Mouse (Mus musculus) stomach, embryonic 15.5 days (tissue): ENCODE results near the gene Numbl. TPM values are rescaled to one million over a fixed set of nuclear protein-coding genes. Genes with fewer than 3 reads are reported as not detected.

Source experiments
- ATAC-seq: fragments of 200-750 bp; cut with Nextera tagmentation; 2 replicates; pipeline ENCODE4 v1.8.0; 2017; ENCODE audit warnings: low read depth, moderate number of reproducible peaks, moderate TSS enrichment; ENCODE audit not compliant: insufficient read depth, low FRiP score
- H3K27ac ChIP-seq: fragments of 300-500 bp; sonication (generic); 2 replicates; pipeline ENCODE4 v1.5.1; 2015; ENCODE audit warnings: mild to moderate bottlenecking, inconsistent platforms
- H3K27me3 ChIP-seq: fragments of 300-500 bp; sonication (generic); replicated peaks from 2 replicates; pipeline ENCODE4 v1.6.1; 2015; ENCODE audit warnings: inconsistent platforms
- H3K36me3 ChIP-seq: fragments of 300-500 bp; sonication (generic); 2 replicates; pipeline ENCODE4 v1.6.1; 2015; ENCODE audit warnings: inconsistent platforms
- H3K4me1 ChIP-seq: fragments of 300-500 bp; sonication (generic); 2 replicates; pipeline ENCODE4 v1.6.1; 2015; ENCODE audit warnings: inconsistent platforms
- H3K4me2 ChIP-seq: fragments of 300-500 bp; sonication (generic); 2 replicates; pipeline ENCODE4 v1.6.1; 2015; ENCODE audit warnings: mild to moderate bottlenecking, inconsistent platforms
- H3K4me3 ChIP-seq: fragments of 300-500 bp; sonication (generic); replicated peaks from 2 replicates; pipeline ENCODE4 v1.5.1; 2015; ENCODE audit warnings: inconsistent platforms
- H3K9ac ChIP-seq: fragments of 300-500 bp; sonication (generic); 2 replicates; pipeline ENCODE4 v1.6.1; 2015; ENCODE audit warnings: inconsistent platforms
- H3K9me3 ChIP-seq: fragments of 300-500 bp; sonication (generic); 2 replicates; pipeline ENCODE4 v1.6.1; 2016; ENCODE audit warnings: inconsistent platforms
- WGBS: fragments of 180-500 bp; shearing (Covaris S2); methylation state at CpG from one replicate; pipeline ENCODE4 v1.1.7; 2015; 5-methylcytosine and 5-hydroxymethylcytosine counted together
- polyA plus RNA-seq: library from polyadenylated mRNA; unstranded; fragments of >200 nt; fragmentation: Nextera tagmentation; extraction: Ambion mirVana; gene quantifications from 2 replicates; pipeline ENCODE4 v1.2.1, GENCODE M21; 2015

Gene Numbl
- polyA plus RNA-seq, 1 experiment from 2014 or later = 23.4 TPM

DNA sequence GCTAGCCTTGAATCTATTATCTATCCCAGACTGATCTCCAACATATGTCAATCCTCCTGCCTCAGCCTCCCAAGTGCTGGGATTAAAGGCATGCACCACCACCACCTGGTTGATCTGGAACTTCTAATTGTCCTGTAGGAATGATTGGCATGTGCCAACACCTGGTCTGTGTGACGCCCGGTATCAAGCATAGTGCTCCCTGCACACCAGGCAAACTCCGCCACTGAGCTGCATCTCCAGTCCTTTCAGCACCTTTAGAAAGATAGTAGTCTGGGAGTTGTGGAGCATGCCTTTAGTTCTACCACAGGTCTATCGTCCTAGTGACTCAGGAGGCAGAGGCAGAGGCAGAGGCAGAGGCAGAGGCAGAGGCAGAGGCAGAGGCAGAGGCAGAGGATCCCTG is 42.1 kb downstream of the Numbl start:
- no peak for ATAC-seq
- no peak overlapping the region for H3K27ac ChIP-seq
- H3K9me3 ChIP-seq = no peaks in the 10 kb centered on the region
- H3K4me1 ChIP-seq = peaks cover 3% of the 10 kb centered on the region
- no peaks in the 10 kb centered on the region for H3K36me3 ChIP-seq
- no peak overlapping the region for H3K4me3 ChIP-seq
- WGBS = 86% methylated on average over 4 of the region's 4 CpGs
- no peak overlapping the region for H3K9ac ChIP-seq
- no peaks in the 10 kb centered on the region for H3K27me3 ChIP-seq
- no peak overlapping the region for H3K4me2 ChIP-seq

DNA sequence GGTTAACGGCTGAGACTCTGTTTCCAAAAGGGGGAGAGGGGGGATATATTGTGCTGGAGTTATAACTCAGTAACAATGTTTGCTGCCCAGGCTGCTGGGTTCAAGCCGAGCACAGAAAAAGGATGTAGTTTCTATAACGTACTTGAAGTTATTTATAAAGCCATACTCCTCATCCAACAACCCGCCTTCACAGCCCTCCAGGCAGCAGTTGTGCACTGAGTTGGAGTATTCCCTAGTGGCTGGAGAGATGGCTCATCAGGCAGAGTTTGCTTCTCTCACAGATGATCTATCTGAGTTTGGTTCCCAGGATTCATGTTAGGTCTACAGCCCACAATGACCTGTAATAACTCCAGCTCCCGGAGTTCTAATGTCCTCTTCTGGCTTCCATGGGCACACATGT is 42.6 kb downstream of the Numbl start:
- no peak for ATAC-seq
- Histone ChIP-seq H3K9ac (no peak overlapping the region), H3K27me3 (no peaks in the 10 kb centered on the region), H3K4me1 (peaks cover 3% of the 10 kb centered on the region), H3K27ac (no peak overlapping the region), H3K4me2 (no peak overlapping the region), H3K4me3 (no peak overlapping the region), H3K36me3 (0 out of 2 replicates have a peak, but pooled peaks cover 1% of the 10 kb centered on the region), H3K9me3 (no peaks in the 10 kb centered on the region)
- 65% methylated on average over 5 of the region's 5 CpGs for WGBS

DNA sequence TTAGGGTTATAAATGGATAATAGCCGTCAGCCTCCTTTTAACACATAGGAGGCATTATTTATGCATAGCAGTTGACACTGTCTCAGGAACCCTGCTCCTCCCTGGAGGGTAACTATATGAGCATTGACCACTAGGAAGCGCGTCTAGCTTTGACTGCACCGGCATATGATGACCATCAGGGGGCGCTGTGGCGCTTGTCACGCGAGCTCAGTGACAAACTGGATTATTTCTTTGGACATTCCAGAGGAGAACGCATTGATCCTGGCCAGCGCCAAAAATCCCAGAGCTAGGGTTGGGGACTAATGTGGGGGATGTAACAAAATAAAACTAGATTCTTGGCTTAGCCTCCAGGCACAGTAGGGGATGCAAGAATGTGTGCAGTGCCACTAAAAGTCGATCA is 43.9 kb downstream of the Numbl start:
- H3K4me2 ChIP-seq = no peak overlapping the region
- H3K36me3 ChIP-seq = 0 out of 2 replicates have a peak, but pooled peaks cover 4% of the 10 kb centered on the region
- H3K4me1 ChIP-seq = peaks cover 3% of the 10 kb centered on the region
- no peak; the same call in 1 of the 2 replicates for ATAC-seq
- 10% methylated on average over 11 of the region's 11 CpGs for WGBS
- no peak overlapping the region for H3K4me3 ChIP-seq
- no peak overlapping the region for H3K9ac ChIP-seq
- H3K27ac ChIP-seq = no peak overlapping the region
- no peaks in the 10 kb centered on the region for H3K9me3 ChIP-seq
- H3K27me3 ChIP-seq = no peaks in the 10 kb centered on the region

DNA sequence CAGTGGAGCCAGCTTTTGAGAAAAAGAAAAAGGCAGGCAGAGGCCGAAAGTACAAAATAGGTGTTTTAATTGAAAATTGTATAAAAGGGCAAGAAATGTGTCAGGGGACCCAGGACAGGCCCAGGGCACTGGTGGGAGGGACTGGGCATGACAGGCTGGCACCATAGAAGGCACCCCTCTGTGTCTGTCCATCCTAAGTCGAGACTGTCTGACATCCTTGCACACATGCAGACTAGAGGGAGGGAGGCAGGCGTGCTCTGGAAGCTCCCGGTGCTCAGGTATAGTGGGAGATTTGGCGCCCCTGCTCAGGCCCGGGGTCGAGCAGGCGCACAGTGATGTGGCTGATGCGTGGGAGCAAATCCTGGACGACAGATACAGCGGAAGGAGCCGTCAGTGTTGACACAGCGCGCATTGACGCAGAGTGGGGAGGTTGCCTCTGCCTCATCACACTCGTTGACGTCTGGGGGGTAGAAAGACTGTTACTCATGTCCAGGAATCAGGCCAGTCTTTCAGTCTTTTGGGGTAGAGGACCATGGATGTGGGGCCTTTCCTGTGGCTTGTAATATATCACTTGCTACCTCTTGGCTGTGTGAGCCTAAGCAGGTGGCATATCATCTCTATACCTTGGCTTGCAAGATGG is 47.0 kb downstream of the Numbl start:
- WGBS = 81% methylated on average over 17 of the region's 17 CpGs
- Histone ChIP-seq H3K9ac (no peak overlapping the region), H3K4me3 (no peak overlapping the region), H3K9me3 (no peaks in the 10 kb centered on the region), H3K36me3 (peaks cover 10% of the 10 kb centered on the region; the same call in 1 of the 2 replicates), H3K4me2 (no peak overlapping the region), H3K27me3 (no peaks in the 10 kb centered on the region), H3K4me1 (peaks cover 15% of the 10 kb centered on the region), H3K27ac (no peak overlapping the region)
- ATAC-seq = no peak

DNA sequence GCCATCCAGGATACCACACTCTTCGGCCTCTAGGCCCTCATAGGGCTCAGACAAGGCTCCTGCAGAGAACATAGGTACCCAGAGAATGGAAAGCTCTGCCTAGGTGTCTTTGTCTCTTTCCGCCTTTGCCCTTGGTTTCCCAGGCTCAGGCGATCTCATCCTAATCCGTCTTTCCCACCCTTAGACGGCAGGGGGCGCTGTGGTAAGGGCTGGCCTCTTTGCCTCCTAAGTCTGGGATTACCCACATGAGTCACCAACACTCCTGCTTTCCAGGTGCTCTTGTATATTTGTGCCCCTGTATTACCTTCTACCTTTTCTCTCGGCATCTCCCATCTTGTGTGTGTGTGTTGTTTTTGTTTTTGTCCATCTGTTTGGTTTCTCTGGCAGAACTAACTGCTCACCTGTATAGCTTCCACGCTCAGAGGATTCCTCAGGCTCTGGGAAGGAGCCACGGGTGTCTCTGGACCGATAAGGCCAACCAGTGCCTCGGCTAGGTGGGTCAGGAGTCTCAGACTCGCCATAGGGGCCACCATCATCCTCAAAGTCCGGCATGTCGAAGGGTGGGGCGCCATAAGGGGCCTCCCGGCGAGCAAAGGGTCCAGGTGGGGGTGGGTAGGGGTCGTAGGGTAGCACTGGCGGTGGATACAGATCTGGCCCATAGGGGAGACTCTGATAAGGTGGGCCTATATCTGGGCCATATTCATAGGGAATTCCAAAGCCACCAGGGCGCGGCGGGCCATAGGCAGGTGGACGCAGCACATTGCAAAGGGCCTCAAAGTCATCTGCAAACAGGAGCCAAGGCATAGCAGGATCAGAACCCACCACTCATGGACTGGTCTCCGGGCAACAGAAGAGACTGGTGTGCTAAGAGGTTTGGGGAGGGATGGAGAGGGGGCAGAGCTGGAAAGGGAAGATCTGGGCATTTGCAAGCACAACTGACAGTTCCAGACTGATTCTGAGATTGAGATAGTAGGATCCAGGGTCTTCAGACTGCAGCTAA is 48.2 kb downstream of the Numbl start:
- H3K36me3 ChIP-seq = peaks cover 10% of the 10 kb centered on the region; the same call in 1 of the 2 replicates
- H3K27me3 ChIP-seq = no peaks in the 10 kb centered on the region
- H3K4me3 ChIP-seq = no peak overlapping the region
- H3K9me3 ChIP-seq = no peaks in the 10 kb centered on the region
- H3K4me2 ChIP-seq = no peak overlapping the region
- ATAC-seq = no peak
- WGBS = 76% methylated on average over 24 of the region's 24 CpGs
- peaks cover 23% of the 10 kb centered on the region for H3K4me1 ChIP-seq
- H3K9ac ChIP-seq = no peak overlapping the region
- no peak overlapping the region for H3K27ac ChIP-seq

DNA sequence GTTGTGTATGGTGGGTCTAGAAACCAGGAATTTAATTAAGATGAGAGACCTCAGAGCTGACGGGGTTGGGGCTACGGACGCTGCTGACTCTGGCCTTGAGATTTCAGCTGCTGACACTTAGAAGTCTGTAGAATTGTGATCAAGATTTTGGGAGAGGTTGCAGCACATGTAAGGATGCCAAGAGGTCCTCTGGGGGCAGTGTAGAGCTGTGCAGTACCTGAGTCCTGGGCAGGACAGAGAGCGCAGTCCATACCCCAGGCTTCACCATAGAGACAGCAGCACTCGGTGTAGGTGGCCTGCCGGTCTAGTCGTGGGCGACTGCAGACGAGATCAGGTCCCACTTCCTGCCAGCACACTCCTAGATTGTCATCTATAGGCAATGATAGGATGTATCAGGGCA is 49.3 kb downstream of the Numbl start:
- no peaks in the 10 kb centered on the region for H3K27me3 ChIP-seq
- no peak overlapping the region for H3K9ac ChIP-seq
- no peaks in the 10 kb centered on the region for H3K9me3 ChIP-seq
- ATAC-seq = no peak
- H3K36me3 ChIP-seq = peaks cover 14% of the 10 kb centered on the region; the same call in 1 of the 2 replicates
- H3K27ac ChIP-seq = no peak overlapping the region
- H3K4me2 ChIP-seq = no peak overlapping the region
- 66% methylated on average over 9 of the region's 9 CpGs for WGBS
- peaks cover 20% of the 10 kb centered on the region for H3K4me1 ChIP-seq
- H3K4me3 ChIP-seq = no peak overlapping the region

DNA sequence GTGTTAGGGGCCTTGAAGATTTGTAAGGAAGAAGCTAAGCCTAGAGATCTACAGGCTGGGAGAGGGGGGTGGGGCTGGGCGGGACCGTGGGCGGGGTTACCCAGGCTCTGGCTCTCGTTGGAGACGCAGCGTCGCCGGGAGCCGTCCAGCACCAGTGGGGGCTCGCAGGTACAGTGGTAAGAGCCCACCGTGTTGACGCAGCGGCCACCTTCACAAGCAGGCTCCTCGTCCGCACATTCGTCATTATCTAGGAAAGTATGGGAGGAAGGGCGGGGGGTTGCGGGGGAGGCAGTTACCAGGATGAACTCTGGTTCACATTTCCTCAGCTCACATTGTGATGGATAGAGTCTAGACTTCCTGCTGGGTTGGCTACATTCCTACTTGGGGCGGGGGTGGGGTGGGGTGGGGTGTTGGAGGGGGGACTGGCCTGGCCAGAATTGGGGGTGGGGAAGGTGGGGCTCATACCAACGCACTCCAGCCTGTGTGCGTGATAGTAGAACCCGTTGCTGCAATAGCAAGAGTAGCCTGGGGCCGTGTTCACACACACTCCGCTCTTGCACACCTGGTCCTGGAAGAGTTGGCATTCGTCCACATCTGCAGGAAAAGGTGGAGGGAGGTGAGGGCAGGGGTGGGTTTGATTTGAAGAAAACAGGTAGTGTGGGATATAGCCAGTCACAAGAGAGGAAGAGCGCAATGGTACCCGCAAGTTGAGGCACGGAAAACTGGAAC is 50.8 kb downstream of the Numbl start:
- peaks cover 26% of the 10 kb centered on the region for H3K36me3 ChIP-seq
- peak; percentile 55 for ATAC-seq
- H3K4me1 ChIP-seq = peaks cover 20% of the 10 kb centered on the region
- H3K27me3 ChIP-seq = no peaks in the 10 kb centered on the region
- peak overlapping the region; percentile 63; the same call in 1 of the 2 replicates for H3K27ac ChIP-seq
- H3K4me3 ChIP-seq = peak overlapping the region; percentile 31
- H3K9ac ChIP-seq = no peak overlapping the region; the same call in 1 of the 2 replicates
- no peaks in the 10 kb centered on the region for H3K9me3 ChIP-seq
- peak overlapping the region; percentile 53 for H3K4me2 ChIP-seq
- 13% methylated on average over 28 of the region's 28 CpGs for WGBS

DNA sequence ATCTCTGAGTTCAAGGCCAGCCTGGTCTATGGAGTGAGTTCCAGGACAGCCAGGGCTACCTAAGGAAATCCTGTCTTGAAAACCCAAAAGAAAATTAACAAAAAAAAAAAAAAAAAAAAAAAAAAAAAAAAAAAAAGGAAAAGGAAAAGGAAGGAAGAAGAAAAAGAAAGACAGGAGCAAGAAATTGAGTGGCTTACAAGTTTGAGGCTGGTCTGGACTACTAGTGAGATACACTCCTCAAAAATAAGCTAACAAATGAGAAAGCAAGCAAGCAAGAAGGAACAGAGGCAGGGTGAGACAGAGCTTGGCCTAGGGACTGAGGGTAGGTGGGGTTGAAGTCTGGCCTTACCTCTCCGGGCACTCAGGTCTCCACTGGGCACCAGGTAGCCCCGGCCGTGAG is 51.6 kb downstream of the Numbl start:
- H3K9ac ChIP-seq = no peak overlapping the region
- no peaks in the 10 kb centered on the region for H3K9me3 ChIP-seq
- 69% methylated on average over 3 of the region's 3 CpGs for WGBS
- peaks cover 34% of the 10 kb centered on the region for H3K36me3 ChIP-seq
- no peak for ATAC-seq
- H3K4me1 ChIP-seq = peaks cover 20% of the 10 kb centered on the region
- H3K27ac ChIP-seq = peak overlapping the region; percentile 45; the same call in 1 of the 2 replicates
- no peak overlapping the region for H3K4me3 ChIP-seq
- H3K4me2 ChIP-seq = peak overlapping the region; percentile 51
- H3K27me3 ChIP-seq = no peaks in the 10 kb centered on the region

DNA sequence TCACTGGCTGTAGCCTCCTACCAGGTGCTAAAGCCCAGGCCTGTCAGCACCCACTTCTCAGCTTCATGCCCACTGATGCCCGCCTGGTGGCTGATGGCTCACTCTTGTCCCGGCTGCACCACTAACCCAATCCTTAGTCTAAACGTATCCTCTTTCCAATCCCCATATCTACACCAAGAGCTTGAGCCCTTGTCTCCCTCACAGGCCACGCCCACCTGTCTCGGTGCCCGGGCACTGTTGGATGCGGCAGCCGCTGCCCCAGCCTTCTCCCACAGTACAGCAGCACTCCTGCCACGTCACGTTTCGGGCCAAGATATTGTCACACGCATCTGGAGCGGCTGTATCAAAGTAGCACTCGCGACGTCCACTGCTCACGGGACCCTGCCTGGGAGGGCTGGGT is 52.1 kb downstream of the Numbl start:
- Histone ChIP-seq H3K27me3 (no peaks in the 10 kb centered on the region), H3K4me2 (peak overlapping the region; percentile 51), H3K36me3 (peaks cover 34% of the 10 kb centered on the region), H3K27ac (peak overlapping the region; percentile 45; the same call in 1 of the 2 replicates), H3K4me3 (peak overlapping the region; percentile 18; the same call in 1 of the 2 replicates), H3K9me3 (no peaks in the 10 kb centered on the region), H3K9ac (no peak overlapping the region), H3K4me1 (peaks cover 20% of the 10 kb centered on the region)
- 0 out of 2 replicates have a peak, but pooled peaks have one; percentile 11 for ATAC-seq
- WGBS = 22% methylated on average over 17 of the region's 17 CpGs

DNA sequence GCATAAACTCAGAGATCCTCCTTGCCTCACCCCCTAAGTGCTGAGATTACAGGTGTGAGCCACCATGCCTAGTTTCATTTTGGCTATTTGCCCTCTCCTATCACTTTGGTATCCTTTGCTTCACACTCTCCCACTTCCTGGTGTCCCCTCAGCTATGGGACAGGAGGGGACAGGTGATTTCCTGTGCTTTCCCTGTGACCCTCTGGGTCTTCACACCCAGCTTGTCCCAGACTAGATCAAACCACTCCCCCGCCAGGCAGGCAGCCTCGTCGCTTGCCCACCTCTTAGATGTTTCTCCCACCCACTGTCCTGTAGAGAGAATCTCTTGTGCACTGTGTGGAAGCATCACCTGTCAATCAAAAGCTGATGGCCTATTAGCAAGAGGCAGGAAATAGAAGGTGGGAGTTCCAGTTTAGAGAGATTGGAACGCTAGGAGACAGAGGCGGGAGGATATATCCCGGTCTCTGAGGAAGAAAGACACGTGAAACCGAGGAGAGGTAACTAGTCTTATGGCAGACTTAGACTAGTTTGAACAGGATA is 52.8 kb downstream of the Numbl start:
- no peak for ATAC-seq
- 54% methylated on average over 8 of the region's 8 CpGs for WGBS
- no peak overlapping the region for H3K9ac ChIP-seq

DNA sequence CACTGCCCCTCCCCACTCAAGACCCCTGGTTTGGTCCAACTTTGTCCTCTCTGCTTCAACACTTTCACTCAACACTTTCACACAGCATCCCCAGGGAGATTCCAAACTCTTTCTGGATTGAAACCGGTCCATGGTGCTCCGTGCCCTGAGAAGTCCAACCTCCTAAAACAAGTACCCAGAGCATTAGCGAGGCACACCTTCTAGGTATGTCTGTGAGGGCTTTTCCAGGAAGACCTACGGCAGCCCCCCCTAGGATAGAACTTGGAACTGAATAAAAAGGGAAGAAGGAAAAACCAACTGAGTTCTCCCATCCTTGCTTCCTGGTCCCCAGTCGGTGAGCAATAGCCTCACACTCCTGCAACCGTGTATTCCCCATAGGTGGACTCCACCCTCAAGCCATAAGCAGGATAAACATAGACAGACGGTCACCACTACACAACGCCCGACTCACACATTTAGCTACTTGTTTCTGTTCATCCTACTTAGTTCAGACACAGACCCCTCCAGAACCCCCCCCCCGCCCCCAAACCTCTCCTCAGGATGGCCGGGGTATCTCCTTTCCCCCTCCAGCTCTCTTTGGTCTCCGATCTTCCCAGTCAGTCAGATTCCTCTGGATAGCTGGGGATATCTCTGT is 53.5 kb downstream of the Numbl start:
- ATAC-seq = no peak
- Histone ChIP-seq H3K4me3 (no peak overlapping the region), H3K27ac (no peak overlapping the region), H3K36me3 (peaks cover 39% of the 10 kb centered on the region), H3K27me3 (no peaks in the 10 kb centered on the region), H3K9me3 (no peaks in the 10 kb centered on the region), H3K9ac (no peak overlapping the region), H3K4me1 (peaks cover 20% of the 10 kb centered on the region), H3K4me2 (no peak overlapping the region)
- WGBS = 84% methylated on average over 12 of the region's 12 CpGs

More for the DNA sequence above, 52.8 kb downstream of the Numbl start:
- Histone ChIP-seq H3K27ac (peak overlapping the region; percentile 21; the same call in 1 of the 2 replicates), H3K4me2 (peak overlapping the region; percentile 51; the same call in 1 of the 2 replicates), H3K4me1 (peaks cover 20% of the 10 kb centered on the region), H3K36me3 (peaks cover 35% of the 10 kb centered on the region), H3K27me3 (no peaks in the 10 kb centered on the region), H3K9me3 (no peaks in the 10 kb centered on the region), H3K4me3 (no peak overlapping the region)
